Mouse (Mus musculus): Measurements from ENCODE around the gene Gm6902. TPM values are rescaled to one million over a fixed set of nuclear protein-coding genes. Genes with fewer than 3 reads are reported as not detected.

Gene Gm6902
- 1.2 TPM for polyA plus RNA-seq (2014; fragmentation: Illumina TruSeq; extraction: RNeasy Lipid Tissue Mini Kit (QIAGEN cat#74804); ENCODE audit: low read depth, low replicate concordance)

DNA sequence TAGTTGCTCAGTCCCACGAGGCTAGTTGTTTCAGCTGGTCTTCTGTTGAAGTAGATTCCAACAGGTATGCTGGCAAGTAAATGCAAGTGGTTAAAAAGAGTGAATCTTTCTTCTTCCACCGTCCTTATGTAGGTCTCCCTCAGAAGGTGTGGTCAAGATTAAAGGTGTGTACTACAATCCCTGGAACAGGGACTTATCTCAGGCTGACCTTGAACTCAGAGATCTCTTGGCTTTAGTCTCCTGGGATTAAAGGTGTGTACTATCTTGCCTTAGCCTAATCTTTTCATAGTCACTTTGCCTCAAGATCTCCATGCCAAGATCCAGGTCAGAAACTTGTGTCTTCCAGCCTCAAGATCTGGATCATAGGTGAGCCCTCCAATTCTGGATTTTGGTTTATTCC lies at the start of gene Gm6902:
Gene Gm6902, minus strand, starts transcription at position 101 of the 400 bp plus-strand sequence.

DNA sequence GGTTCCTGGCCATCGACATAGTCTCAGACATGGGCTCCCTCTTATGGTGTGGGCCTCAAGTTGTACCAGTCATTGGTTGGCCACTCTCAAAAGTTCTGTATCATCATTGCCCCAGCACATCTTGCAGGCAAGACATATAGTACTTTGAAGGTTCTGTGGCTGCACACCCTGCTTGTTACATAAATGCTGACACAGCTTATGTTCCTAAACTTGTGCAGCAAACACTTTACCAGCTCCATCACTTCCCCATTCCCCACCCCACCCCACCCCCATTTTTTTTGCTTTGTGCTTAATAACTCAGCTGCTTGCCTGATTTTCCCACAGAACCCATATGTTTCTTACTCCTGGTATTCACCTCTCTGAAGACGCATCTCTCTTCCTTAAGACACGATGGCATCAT lies 22.2 kb upstream of the Gm6902 start, which contains the start of gene Nlrp4e:
Gene Nlrp4e, plus strand, starts transcription at position 301 of the 400 bp plus-strand sequence.

GRCm38 (mm10) chr7:23251582-23251981 lies 27.1 kb downstream of the Gm6902 start, which contains the start of gene Vmn1r166:
TSS of gene Vmn1r166 (minus strand) at chr7:23251682.

Other genes with a start within 250 kb of the Gm6902 start
- gene Vmn1r163, start 223.4 kb downstream of the Gm6902 start, polyA plus RNA-seq (2014; fragmentation: Illumina TruSeq; extraction: RNeasy Lipid Tissue Mini Kit (QIAGEN cat#74804); ENCODE audit: low read depth, low replicate concordance), result not detected
- gene Gm8720, start 211.4 kb downstream of the Gm6902 start, polyA plus RNA-seq (2014; fragmentation: Illumina TruSeq; extraction: RNeasy Lipid Tissue Mini Kit (QIAGEN cat#74804); ENCODE audit: low read depth, low replicate concordance), result not detected
- not detected for gene Gm10662, start 134.4 kb downstream of the Gm6902 start, polyA plus RNA-seq (2014; fragmentation: Illumina TruSeq; extraction: RNeasy Lipid Tissue Mini Kit (QIAGEN cat#74804); ENCODE audit: low read depth, low replicate concordance)
- not detected for gene Vmn1r165, start 61.6 kb downstream of the Gm6902 start, polyA plus RNA-seq (2014; fragmentation: Illumina TruSeq; extraction: RNeasy Lipid Tissue Mini Kit (QIAGEN cat#74804); ENCODE audit: low read depth, low replicate concordance)
- not detected for gene Vmn1r166, start 27.2 kb downstream of the Gm6902 start, polyA plus RNA-seq (2014; fragmentation: Illumina TruSeq; extraction: RNeasy Lipid Tissue Mini Kit (QIAGEN cat#74804); ENCODE audit: low read depth, low replicate concordance)
- 10.0 TPM for gene Nlrp4e, start 22.3 kb upstream of the Gm6902 start, polyA plus RNA-seq (2014; fragmentation: Illumina TruSeq; extraction: RNeasy Lipid Tissue Mini Kit (QIAGEN cat#74804); ENCODE audit: low read depth, low replicate concordance)
- gene Nlrp5, start 107.0 kb upstream of the Gm6902 start, polyA plus RNA-seq (2014; fragmentation: Illumina TruSeq; extraction: RNeasy Lipid Tissue Mini Kit (QIAGEN cat#74804); ENCODE audit: low read depth, low replicate concordance), result 3.1 TPM
- not detected for gene Vmn1r167, start 228.3 kb upstream of the Gm6902 start, polyA plus RNA-seq (2014; fragmentation: Illumina TruSeq; extraction: RNeasy Lipid Tissue Mini Kit (QIAGEN cat#74804); ENCODE audit: low read depth, low replicate concordance)

Measured in testis, adult 10 weeks (tissue).